Mouse (Mus musculus) embryonic facial prominence, embryonic 12.5 days (tissue): ENCODE data around the gene Chrm1. TPM values are rescaled to one million over a fixed set of nuclear protein-coding genes. Genes with fewer than 3 reads are reported as not detected.

Experiments used
- ATAC-seq: fragments of 200-750 bp; cut with Nextera tagmentation; 2 replicates; pipeline ENCODE4 v1.8.0; 2017; ENCODE audit not compliant: insufficient number of reproducible peaks, insufficient read depth, low FRiP score, low TSS enrichment
- H3K27ac ChIP-seq: fragments of 300-500 bp; sonication (generic); 2 replicates; pipeline ENCODE4 v1.5.1; 2016; ENCODE audit warnings: mild to moderate bottlenecking
- H3K27me3 ChIP-seq: fragments of 300-500 bp; sonication (generic); 2 replicates; pipeline ENCODE4 v1.6.1; 2016; ENCODE audit warnings: mild to moderate bottlenecking, moderate library complexity
- H3K36me3 ChIP-seq: fragments of 300-500 bp; sonication (generic); 2 replicates; pipeline ENCODE4 v1.6.1; 2016; ENCODE audit warnings: mild to moderate bottlenecking
- H3K4me1 ChIP-seq: fragments of 300-500 bp; sonication (generic); 2 replicates; pipeline ENCODE4 v1.6.1; 2016
- H3K4me2 ChIP-seq: fragments of 300-500 bp; sonication (generic); replicated peaks from 2 replicates; pipeline ENCODE4 v1.6.1; 2016; ENCODE audit warnings: mild to moderate bottlenecking, moderate library complexity
- H3K4me3 ChIP-seq: fragments of 300-500 bp; sonication (generic); 2 replicates; pipeline ENCODE4 v1.5.1; 2016; ENCODE audit warnings: mild to moderate bottlenecking
- H3K9ac ChIP-seq: fragments of 300-500 bp; sonication (generic); 2 replicates; pipeline ENCODE4 v1.6.1; 2016; ENCODE audit warnings: mild to moderate bottlenecking, moderate library complexity
- H3K9me3 ChIP-seq: fragments of 300-500 bp; sonication (generic); 2 replicates; pipeline ENCODE4 v1.6.1; 2016; ENCODE audit warnings: mild to moderate bottlenecking, moderate library complexity
- WGBS: fragments of 180-500 bp; shearing (Covaris S2); methylation state at CpG from one replicate; pipeline ENCODE4 v1.1.7; 2016; 5-methylcytosine and 5-hydroxymethylcytosine counted together
- polyA plus RNA-seq: library from polyadenylated mRNA; unstranded; fragments of >200 nt; fragmentation: Nextera tagmentation; extraction: Ambion mirVana; gene quantifications from 2 replicates; pipeline ENCODE4 v1.2.1, GENCODE M21; 2016

The Chrm1 gene
- polyA plus RNA-seq, 1 experiment from 2014 or later, result 0.63 TPM

- no peak overlapping the region for H3K27ac ChIP-seq
- H3K27me3 ChIP-seq, result peaks cover 12% of the 10 kb centered on the region; the same call in 1 of the 2 replicates
- peak overlapping the region; percentile 82 for H3K4me2 ChIP-seq
- peaks cover 23% of the 10 kb centered on the region for H3K4me1 ChIP-seq
- H3K36me3 ChIP-seq, result no peaks in the 10 kb centered on the region
- no peaks in the 10 kb centered on the region for H3K9me3 ChIP-seq
- peak overlapping the region; percentile 41 for H3K4me3 ChIP-seq
- no peak for ATAC-seq
- H3K9ac ChIP-seq, result peak overlapping the region; percentile 45
- 2% methylated on average over 35 of the region's 35 CpGs for WGBS
These were observed 1.7 kb upstream of the Chrm1 start for GRCm38 (mm10) chr19:8661821-8662307.

- no peak for ATAC-seq
- Histone ChIP-seq H3K4me2 (peak overlapping the region; percentile 82), H3K4me1 (peaks cover 23% of the 10 kb centered on the region), H3K27ac (no peak overlapping the region), H3K27me3 (peaks cover 12% of the 10 kb centered on the region; the same call in 1 of the 2 replicates), H3K9ac (peak overlapping the region; percentile 45), H3K9me3 (no peaks in the 10 kb centered on the region), H3K36me3 (no peaks in the 10 kb centered on the region), H3K4me3 (peak overlapping the region; percentile 41)
- WGBS, result 3% methylated on average over 11 of the region's 11 CpGs
These were observed 1.3 kb upstream of the Chrm1 start for GRCm38 (mm10) chr19:8662337-8662736.

GRCm38 (mm10) chr19:8663911-8664421 is 377 bp downstream of the Chrm1 start:
- no peak for ATAC-seq
- Histone ChIP-seq H3K4me1 (peaks cover 23% of the 10 kb centered on the region), H3K36me3 (no peaks in the 10 kb centered on the region), H3K27ac (no peak overlapping the region), H3K4me3 (no peak overlapping the region; the same call in 1 of the 2 replicates), H3K9ac (peak overlapping the region; percentile 27; the same call in 1 of the 2 replicates), H3K9me3 (no peaks in the 10 kb centered on the region), H3K4me2 (peak overlapping the region; percentile 29), H3K27me3 (peaks cover 12% of the 10 kb centered on the region; the same call in 1 of the 2 replicates)
- 28% methylated on average over 10 of the region's 10 CpGs for WGBS

GRCm38 (mm10) chr19:8664859-8665258 is 1.3 kb downstream of the Chrm1 start:
- no peak overlapping the region for H3K4me3 ChIP-seq
- H3K4me1 ChIP-seq, result peaks cover 23% of the 10 kb centered on the region
- 89% methylated on average over 3 of the region's 3 CpGs for WGBS
- no peak for ATAC-seq
- no peaks in the 10 kb centered on the region for H3K36me3 ChIP-seq
- H3K9ac ChIP-seq, result no peak overlapping the region
- H3K27me3 ChIP-seq, result peaks cover 12% of the 10 kb centered on the region; the same call in 1 of the 2 replicates
- H3K4me2 ChIP-seq, result no peak overlapping the region
- H3K9me3 ChIP-seq, result no peaks in the 10 kb centered on the region
- H3K27ac ChIP-seq, result no peak overlapping the region

- H3K4me2 ChIP-seq, result no peak overlapping the region
- WGBS, result 64% methylated on average over 5 of the region's 5 CpGs
- no peak overlapping the region for H3K4me3 ChIP-seq
- no peak overlapping the region for H3K9ac ChIP-seq
- H3K4me1 ChIP-seq, result peaks cover 23% of the 10 kb centered on the region
- ATAC-seq, result no peak
- no peaks in the 10 kb centered on the region for H3K36me3 ChIP-seq
- no peak overlapping the region for H3K27ac ChIP-seq
- H3K27me3 ChIP-seq, result peaks cover 12% of the 10 kb centered on the region; the same call in 1 of the 2 replicates
- H3K9me3 ChIP-seq, result no peaks in the 10 kb centered on the region
These were observed 2.2 kb downstream of the Chrm1 start for GRCm38 (mm10) chr19:8665746-8666145.

GRCm38 (mm10) chr19:8672859-8673258 is 9.3 kb downstream of the Chrm1 start:
- Histone ChIP-seq H3K9ac (no peak overlapping the region), H3K9me3 (no peaks in the 10 kb centered on the region), H3K4me1 (no peaks in the 10 kb centered on the region), H3K4me2 (no peak overlapping the region), H3K27ac (no peak overlapping the region), H3K4me3 (no peak overlapping the region), H3K36me3 (no peaks in the 10 kb centered on the region), H3K27me3 (no peaks in the 10 kb centered on the region)
- WGBS, result 90% methylated on average over 3 of the region's 3 CpGs
- no peak for ATAC-seq

- no peak for ATAC-seq
- WGBS, result 67% methylated on average over 9 of the region's 9 CpGs
- Histone ChIP-seq H3K4me3 (no peak overlapping the region), H3K4me2 (no peak overlapping the region), H3K9me3 (no peaks in the 10 kb centered on the region), H3K4me1 (no peaks in the 10 kb centered on the region), H3K27ac (no peak overlapping the region), H3K36me3 (no peaks in the 10 kb centered on the region), H3K27me3 (no peaks in the 10 kb centered on the region; the same call in 1 of the 2 replicates), H3K9ac (no peak overlapping the region)
These were observed 9.9 kb downstream of the Chrm1 start for GRCm38 (mm10) chr19:8673336-8674063.

- Histone ChIP-seq H3K9me3 (no peaks in the 10 kb centered on the region), H3K4me3 (no peak overlapping the region), H3K27ac (no peak overlapping the region), H3K4me2 (0 out of 2 replicates have a peak overlapping the region, but pooled peaks have one; percentile 5), H3K27me3 (no peaks in the 10 kb centered on the region; the same call in 1 of the 2 replicates), H3K9ac (no peak overlapping the region), H3K36me3 (no peaks in the 10 kb centered on the region), H3K4me1 (no peaks in the 10 kb centered on the region)
- 18% methylated on average over 18 of the region's 18 CpGs for WGBS
- no peak for ATAC-seq
These were observed 15.6 kb downstream of the Chrm1 start for GRCm38 (mm10) chr19:8679031-8679779.

GRCm38 (mm10) chr19:8681633-8682362 is 18.2 kb downstream of the Chrm1 start:
- no peak overlapping the region for H3K4me2 ChIP-seq
- H3K4me1 ChIP-seq, result no peaks in the 10 kb centered on the region
- H3K9me3 ChIP-seq, result no peaks in the 10 kb centered on the region
- no peak overlapping the region for H3K4me3 ChIP-seq
- 88% methylated on average over 4 of the region's 4 CpGs for WGBS
- H3K27me3 ChIP-seq, result no peaks in the 10 kb centered on the region; the same call in 1 of the 2 replicates
- H3K36me3 ChIP-seq, result no peaks in the 10 kb centered on the region
- no peak for ATAC-seq
- no peak overlapping the region for H3K9ac ChIP-seq
- H3K27ac ChIP-seq, result no peak overlapping the region

GRCm38 (mm10) chr19:8682996-8683395 is 19.4 kb downstream of the Chrm1 start:
- 1% methylated on average over 3 of the region's 3 CpGs for WGBS
- no peak overlapping the region for H3K9ac ChIP-seq
- H3K36me3 ChIP-seq, result no peaks in the 10 kb centered on the region
- H3K4me2 ChIP-seq, result no peak overlapping the region
- H3K4me1 ChIP-seq, result no peaks in the 10 kb centered on the region
- H3K27me3 ChIP-seq, result no peaks in the 10 kb centered on the region; the same call in 1 of the 2 replicates
- peak; percentile 49; the same call in 1 of the 2 replicates for ATAC-seq
- H3K9me3 ChIP-seq, result no peaks in the 10 kb centered on the region
- H3K4me3 ChIP-seq, result no peak overlapping the region
- H3K27ac ChIP-seq, result no peak overlapping the region

GRCm38 (mm10) chr19:8683627-8684026 is 20.0 kb downstream of the Chrm1 start:
- no peak overlapping the region for H3K4me3 ChIP-seq

More at GRCm38 (mm10) chr19:8683627-8684026, 20.0 kb downstream of the Chrm1 start:
- Histone ChIP-seq H3K9ac (no peak overlapping the region), H3K27me3 (no peaks in the 10 kb centered on the region; the same call in 1 of the 2 replicates), H3K4me1 (no peaks in the 10 kb centered on the region), H3K4me2 (no peak overlapping the region), H3K36me3 (no peaks in the 10 kb centered on the region), H3K9me3 (no peaks in the 10 kb centered on the region), H3K27ac (no peak overlapping the region)
- 70% methylated on average over 2 of the region's 2 CpGs for WGBS
- no peak for ATAC-seq
